Mouse (Mus musculus): Measurements from ENCODE around the gene Pax3. TPM values are rescaled to one million over a fixed set of nuclear protein-coding genes. Genes with fewer than 3 reads are reported as not detected.

Pax3 gene
- polyA plus RNA-seq, 1 experiment from 2014 or later: not detected

DNA sequence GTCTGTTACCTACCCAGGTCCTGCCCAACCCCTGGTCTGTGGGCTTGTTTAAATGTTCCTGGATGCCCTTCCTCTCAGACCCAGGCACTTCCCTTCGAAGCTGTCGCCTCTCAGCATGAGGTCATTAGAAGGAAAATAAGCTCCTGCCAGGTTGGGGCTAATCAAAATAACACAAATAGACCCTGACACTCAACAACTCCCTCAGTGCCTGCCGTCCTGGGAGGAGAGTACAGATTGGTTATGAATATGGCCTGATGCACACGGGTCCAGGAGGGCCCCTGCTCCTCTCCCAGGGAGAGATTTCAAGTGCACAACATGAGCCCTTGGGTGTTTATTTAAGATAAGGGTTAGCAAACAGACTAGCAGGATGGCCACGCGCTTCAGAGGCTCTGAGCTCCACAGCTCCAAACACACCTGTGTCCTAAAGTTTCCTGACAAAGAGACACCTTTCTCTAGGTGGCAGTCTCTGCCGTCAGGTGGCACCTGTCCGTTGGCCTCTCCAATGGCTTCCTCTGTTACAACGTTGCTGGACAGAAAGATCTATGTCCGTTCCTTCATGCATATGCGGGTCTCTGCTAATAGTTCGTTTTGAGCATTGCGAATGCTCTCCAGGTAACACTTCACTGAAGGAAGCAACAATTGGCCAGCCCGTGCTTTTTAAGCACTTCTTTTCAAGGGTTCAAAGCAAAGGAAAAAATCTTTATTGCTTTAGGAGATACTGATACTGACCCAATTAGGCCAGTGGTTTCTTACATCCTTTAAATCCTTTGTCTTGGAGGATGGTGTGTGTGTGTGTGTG lies 56.2 kb downstream of the Pax3 start:
- Histone ChIP-seq H3K4me2 (ENCODE audit: low read depth, low read length) (no peak overlapping the region), H3K27me3 (ENCODE audit: control insufficient read depth, insufficient read depth, low read depth, low read length) (peaks cover 75% of the 10 kb centered on the region), H3K36me3 (ENCODE audit: control insufficient read depth, insufficient read depth, low read length) (no peaks in the 10 kb centered on the region), H3K4me1 (replicated peaks; ENCODE audit: control insufficient read depth, insufficient read depth, low read length) (no peaks in the 10 kb centered on the region), H3K9me3 (ENCODE audit: control insufficient read depth, low read length) (no peaks in the 10 kb centered on the region), H3K4me3 (ENCODE audit: low read length) (no peak overlapping the region), H3K27ac (ENCODE audit: low read length) (no peak overlapping the region), H3K9ac (ENCODE audit: low read length) (no peak overlapping the region)
- WGBS: 2% methylated on average over 14 of the region's 14 CpGs
- ATAC-seq (ENCODE audit: low read depth): no peak

- ATAC-seq (ENCODE audit: low read depth): no peak
- Histone ChIP-seq H3K27ac (ENCODE audit: low read length) (no peak overlapping the region), H3K27me3 (ENCODE audit: control insufficient read depth, insufficient read depth, low read depth, low read length) (peaks cover 68% of the 10 kb centered on the region), H3K4me2 (ENCODE audit: low read depth, low read length) (no peak overlapping the region), H3K9me3 (ENCODE audit: control insufficient read depth, low read length) (no peaks in the 10 kb centered on the region), H3K4me1 (replicated peaks; ENCODE audit: control insufficient read depth, insufficient read depth, low read length) (no peaks in the 10 kb centered on the region), H3K36me3 (ENCODE audit: control insufficient read depth, insufficient read depth, low read length) (no peaks in the 10 kb centered on the region), H3K4me3 (ENCODE audit: low read length) (no peak overlapping the region), H3K9ac (ENCODE audit: low read length) (no peak overlapping the region)
- WGBS: 2% methylated on average over 11 of the region's 11 CpGs
Measured at GRCm38 (mm10) chr1:78139287-78139686, 57.6 kb downstream of the Pax3 start.

DNA sequence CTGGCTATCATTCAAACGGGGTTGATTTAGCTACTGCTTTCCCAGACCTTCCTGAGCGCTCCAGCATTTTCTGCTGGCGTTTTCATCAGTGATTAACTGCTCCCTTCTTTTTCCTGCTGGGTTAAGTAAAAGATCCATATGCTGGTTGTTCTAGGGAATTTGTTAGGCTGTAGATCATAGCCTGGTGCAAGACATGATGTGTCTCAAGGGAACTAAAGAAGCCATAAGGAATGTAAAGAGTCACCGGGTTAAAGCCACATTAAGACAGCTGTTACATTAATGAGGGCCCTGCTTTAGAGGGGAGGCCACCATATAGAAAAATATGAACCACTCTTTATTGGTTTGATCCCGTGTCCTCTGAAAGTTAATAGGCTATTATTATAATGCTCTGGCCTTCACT lies 67.7 kb downstream of the Pax3 start:
- Histone ChIP-seq H3K27ac (ENCODE audit: low read length) (no peak overlapping the region), H3K4me2 (ENCODE audit: low read depth, low read length) (no peak overlapping the region), H3K9ac (ENCODE audit: low read length) (no peak overlapping the region), H3K4me3 (ENCODE audit: low read length) (no peak overlapping the region), H3K9me3 (ENCODE audit: control insufficient read depth, low read length) (no peaks in the 10 kb centered on the region), H3K27me3 (ENCODE audit: control insufficient read depth, insufficient read depth, low read depth, low read length) (peaks cover 2% of the 10 kb centered on the region; the same call in 1 of the 2 replicates), H3K36me3 (ENCODE audit: control insufficient read depth, insufficient read depth, low read length) (no peaks in the 10 kb centered on the region), H3K4me1 (replicated peaks; ENCODE audit: control insufficient read depth, insufficient read depth, low read length) (no peaks in the 10 kb centered on the region)
- no peak for ATAC-seq (ENCODE audit: low read depth)
- WGBS: 42% methylated on average over 5 of the region's 5 CpGs

DNA sequence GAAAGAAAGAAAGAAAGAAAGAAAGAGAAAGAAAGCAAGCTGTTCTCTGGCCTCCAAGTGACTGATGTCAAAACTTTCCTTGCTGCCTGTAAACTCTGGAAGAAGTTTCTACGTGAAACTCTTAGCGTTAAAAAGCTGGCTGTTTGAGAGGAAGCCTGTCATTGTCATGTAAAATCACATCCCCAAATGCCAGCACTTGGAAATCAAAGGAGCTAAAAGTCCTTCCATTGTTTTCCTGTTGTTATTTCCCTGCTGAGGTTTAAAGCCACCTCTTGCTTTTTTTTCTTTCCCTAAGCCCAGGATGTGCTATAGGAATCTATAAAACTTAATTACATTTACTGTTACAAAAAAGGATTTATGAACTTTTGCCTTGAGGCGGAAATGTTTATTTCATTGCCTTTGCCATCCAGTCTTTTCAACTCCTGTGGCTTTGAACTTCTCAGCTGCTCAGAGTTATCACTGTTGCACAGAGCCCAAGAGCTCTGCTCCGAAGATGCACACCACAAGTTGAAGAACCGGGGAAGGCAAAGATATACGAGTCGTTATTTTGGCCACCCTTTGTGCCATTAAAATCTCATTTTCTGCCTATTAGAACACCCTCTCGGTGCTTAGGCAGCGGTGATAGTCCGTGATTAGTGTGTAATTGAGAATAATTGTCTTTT lies 76.9 kb downstream of the Pax3 start:
- no peak overlapping the region for H3K4me2 ChIP-seq (ENCODE audit: low read depth, low read length)
- no peak overlapping the region for H3K27ac ChIP-seq (ENCODE audit: low read length)
- no peaks in the 10 kb centered on the region for H3K4me1 ChIP-seq (replicated peaks; ENCODE audit: control insufficient read depth, insufficient read depth, low read length)
- no peaks in the 10 kb centered on the region for H3K9me3 ChIP-seq (ENCODE audit: control insufficient read depth, low read length)
- H3K36me3 ChIP-seq (ENCODE audit: control insufficient read depth, insufficient read depth, low read length): no peaks in the 10 kb centered on the region
- H3K4me3 ChIP-seq (ENCODE audit: low read length): no peak overlapping the region
- ATAC-seq (ENCODE audit: low read depth): no peak
- H3K9ac ChIP-seq (ENCODE audit: low read length): no peak overlapping the region
- WGBS: 18% methylated on average over 10 of the region's 10 CpGs
- no peaks in the 10 kb centered on the region for H3K27me3 ChIP-seq (ENCODE audit: control insufficient read depth, insufficient read depth, low read depth, low read length)

DNA sequence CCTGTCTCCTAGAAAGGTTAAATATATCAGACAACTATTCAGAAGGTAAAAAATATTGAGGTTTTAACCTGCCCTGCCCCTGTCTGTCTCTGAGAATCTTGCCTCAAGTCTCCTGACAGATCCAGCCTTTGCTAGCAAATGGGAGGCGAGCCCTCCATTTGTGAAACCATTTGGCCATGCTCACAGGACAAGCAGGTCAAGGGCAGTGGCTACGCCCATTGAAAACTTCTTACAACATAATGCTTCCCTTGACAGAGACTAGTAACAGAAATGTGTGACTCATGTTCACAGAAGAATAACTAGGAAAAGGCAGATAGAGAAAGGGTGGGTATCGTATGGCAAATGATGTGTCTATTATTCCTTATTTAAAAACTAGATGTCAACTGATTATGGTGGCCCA lies 80.9 kb downstream of the Pax3 start:
- Histone ChIP-seq H3K4me1 (replicated peaks; ENCODE audit: control insufficient read depth, insufficient read depth, low read length) (no peaks in the 10 kb centered on the region), H3K4me2 (ENCODE audit: low read depth, low read length) (no peak overlapping the region), H3K9ac (ENCODE audit: low read length) (no peak overlapping the region), H3K9me3 (ENCODE audit: control insufficient read depth, low read length) (no peaks in the 10 kb centered on the region), H3K4me3 (ENCODE audit: low read length) (no peak overlapping the region), H3K36me3 (ENCODE audit: control insufficient read depth, insufficient read depth, low read length) (no peaks in the 10 kb centered on the region), H3K27ac (ENCODE audit: low read length) (no peak overlapping the region), H3K27me3 (ENCODE audit: control insufficient read depth, insufficient read depth, low read depth, low read length) (no peaks in the 10 kb centered on the region; the same call in 1 of the 2 replicates)
- WGBS: 77% methylated on average over 3 of the region's 3 CpGs
- ATAC-seq (ENCODE audit: low read depth): no peak

DNA sequence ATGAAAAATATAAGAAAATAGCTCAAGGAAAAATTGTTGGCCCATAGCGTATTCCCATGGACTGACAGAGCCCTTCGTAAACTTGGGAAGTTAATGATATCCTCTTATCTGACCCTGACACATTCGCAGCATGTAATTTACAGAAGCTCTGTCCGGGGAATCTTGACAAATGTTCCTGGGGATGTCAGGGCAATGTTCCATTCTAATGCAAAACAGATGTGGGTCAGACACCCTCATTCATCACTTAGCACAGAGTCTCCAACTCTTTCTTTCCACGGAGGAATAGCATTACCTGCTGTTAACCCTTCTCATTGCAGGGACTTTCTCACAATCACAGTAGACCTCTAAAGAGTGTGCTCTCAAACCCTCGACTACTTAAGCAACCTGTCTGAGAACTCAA lies 86.6 kb downstream of the Pax3 start:
- Histone ChIP-seq H3K27ac (ENCODE audit: low read length) (no peak overlapping the region), H3K4me1 (replicated peaks; ENCODE audit: control insufficient read depth, insufficient read depth, low read length) (no peaks in the 10 kb centered on the region), H3K27me3 (ENCODE audit: control insufficient read depth, insufficient read depth, low read depth, low read length) (peaks cover 6% of the 10 kb centered on the region), H3K4me3 (ENCODE audit: low read length) (no peak overlapping the region), H3K9ac (ENCODE audit: low read length) (no peak overlapping the region), H3K9me3 (ENCODE audit: control insufficient read depth, low read length) (no peaks in the 10 kb centered on the region), H3K36me3 (ENCODE audit: control insufficient read depth, insufficient read depth, low read length) (no peaks in the 10 kb centered on the region), H3K4me2 (ENCODE audit: low read depth, low read length) (no peak overlapping the region)
- ATAC-seq (ENCODE audit: low read depth): no peak
- WGBS: 24% methylated on average over 6 of the region's 6 CpGs

- Histone ChIP-seq H3K27ac (ENCODE audit: low read length) (no peak overlapping the region), H3K36me3 (ENCODE audit: control insufficient read depth, insufficient read depth, low read length) (no peaks in the 10 kb centered on the region), H3K9me3 (ENCODE audit: control insufficient read depth, low read length) (no peaks in the 10 kb centered on the region), H3K27me3 (ENCODE audit: control insufficient read depth, insufficient read depth, low read depth, low read length) (peaks cover 2% of the 10 kb centered on the region; the same call in 1 of the 2 replicates), H3K9ac (ENCODE audit: low read length) (no peak overlapping the region), H3K4me3 (ENCODE audit: low read length) (no peak overlapping the region), H3K4me2 (ENCODE audit: low read depth, low read length) (no peak overlapping the region), H3K4me1 (replicated peaks; ENCODE audit: control insufficient read depth, insufficient read depth, low read length) (no peaks in the 10 kb centered on the region)
- 58% methylated on average over 7 of the region's 7 CpGs for WGBS
- no peak for ATAC-seq (ENCODE audit: low read depth)
Measured at GRCm38 (mm10) chr1:78103511-78103910, 93.4 kb downstream of the Pax3 start.

DNA sequence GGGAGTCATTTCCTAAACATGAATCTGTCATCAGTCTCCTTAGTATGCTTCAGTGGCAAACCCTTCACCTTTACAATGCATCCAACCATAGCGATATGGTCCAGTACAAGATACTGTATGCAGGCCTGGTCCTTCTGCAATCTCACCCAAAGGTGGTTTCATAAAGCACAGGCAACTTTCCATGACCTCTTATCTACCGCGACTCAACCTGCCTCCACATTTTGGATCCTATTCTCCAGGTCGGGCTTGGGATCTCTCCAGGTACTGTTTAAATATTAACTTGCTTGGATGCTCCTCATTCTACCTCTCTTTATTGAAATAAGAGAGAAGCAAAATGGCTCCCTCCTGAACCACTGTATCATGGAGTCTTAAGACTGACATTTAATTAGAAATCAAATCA lies 103.3 kb downstream of the Pax3 start:
- no peak for ATAC-seq (ENCODE audit: low read depth)
- Histone ChIP-seq H3K4me1 (replicated peaks; ENCODE audit: control insufficient read depth, insufficient read depth, low read length) (no peaks in the 10 kb centered on the region), H3K9ac (ENCODE audit: low read length) (no peak overlapping the region), H3K9me3 (ENCODE audit: control insufficient read depth, low read length) (no peaks in the 10 kb centered on the region), H3K4me3 (ENCODE audit: low read length) (no peak overlapping the region), H3K27ac (ENCODE audit: low read length) (no peak overlapping the region), H3K36me3 (ENCODE audit: control insufficient read depth, insufficient read depth, low read length) (no peaks in the 10 kb centered on the region), H3K27me3 (ENCODE audit: control insufficient read depth, insufficient read depth, low read depth, low read length) (no peaks in the 10 kb centered on the region), H3K4me2 (ENCODE audit: low read depth, low read length) (no peak overlapping the region)
- WGBS: 76% methylated on average over 4 of the region's 4 CpGs

DNA sequence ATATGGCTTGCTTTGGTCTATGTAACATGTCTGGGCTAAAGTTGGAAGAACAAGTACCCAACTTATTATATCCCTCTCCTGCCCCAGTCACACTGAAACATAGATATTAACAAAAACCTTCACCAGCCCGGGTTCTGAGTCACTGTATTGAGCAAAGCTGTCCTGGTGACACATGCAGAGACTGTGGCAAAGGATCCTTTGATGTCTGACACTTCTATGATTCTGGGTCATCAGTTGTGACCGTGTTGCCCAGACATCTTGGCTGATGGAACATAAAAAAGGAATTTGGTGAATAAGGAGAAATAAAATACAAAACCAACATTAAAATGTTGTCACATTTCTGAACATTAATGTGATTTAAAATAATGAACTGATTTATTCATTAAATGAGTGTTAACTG lies 108.3 kb downstream of the Pax3 start:
- WGBS: 58% methylated on average over 2 of the region's 2 CpGs
- no peaks in the 10 kb centered on the region for H3K4me1 ChIP-seq (replicated peaks; ENCODE audit: control insufficient read depth, insufficient read depth, low read length)
- no peaks in the 10 kb centered on the region for H3K36me3 ChIP-seq (ENCODE audit: control insufficient read depth, insufficient read depth, low read length)
- H3K4me3 ChIP-seq (ENCODE audit: low read length): no peak overlapping the region
- no peaks in the 10 kb centered on the region for H3K9me3 ChIP-seq (ENCODE audit: control insufficient read depth, low read length)
- H3K27me3 ChIP-seq (ENCODE audit: control insufficient read depth, insufficient read depth, low read depth, low read length): no peaks in the 10 kb centered on the region
- ATAC-seq (ENCODE audit: low read depth): no peak
- no peak overlapping the region for H3K4me2 ChIP-seq (ENCODE audit: low read depth, low read length)
- H3K9ac ChIP-seq (ENCODE audit: low read length): no peak overlapping the region
- no peak overlapping the region for H3K27ac ChIP-seq (ENCODE audit: low read length)

Data from lung, embryonic 16.5 days (tissue).